Comparison of ENCODE assay signal across 19 mouse cellular contexts in the genomic region with DNA sequence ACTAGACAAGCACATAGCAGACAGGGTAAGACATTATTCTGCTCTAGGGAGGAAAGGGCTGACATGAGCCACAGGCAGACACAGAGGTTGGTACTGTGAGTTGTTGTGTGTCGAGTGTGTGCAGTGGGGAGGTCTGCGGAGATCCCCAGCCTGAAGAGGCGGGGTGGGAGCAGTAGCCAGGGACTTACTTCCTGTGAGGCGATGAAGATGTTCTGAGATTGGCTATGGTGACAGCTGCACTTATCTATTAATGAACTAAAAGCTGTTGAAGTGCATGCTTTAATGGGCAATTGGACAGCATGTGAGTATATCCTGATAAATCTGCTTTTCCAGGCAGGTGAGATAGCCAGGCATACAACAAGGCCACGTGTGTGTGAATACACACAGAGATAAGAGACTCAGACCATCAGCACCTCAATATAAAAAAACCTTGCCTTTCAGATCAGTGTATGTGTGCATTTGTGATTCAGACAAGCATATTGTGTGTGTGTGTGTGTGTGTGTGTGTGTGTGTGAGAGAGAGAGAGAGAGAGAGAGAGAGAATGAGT.
"Had no signal": no experiment of that assay in that cellular context is flagged by ENCODE, and none has a peak within 500 bp of the region (broad histone marks: within the 10 kb centered on the region; RNA-seq: fewer than 3 reads in every experiment).

No protein-coding gene starts in this region.

- H3K4me3 ChIP-seq: layer of hippocampus, adult 2 months; left cerebral cortex, adult 2 months; limb, embryonic 12.5 days; limb, embryonic 15.5 days; lung, embryonic 15.5 days; megakaryocyte, embryonic 14.5 days had no signal

- H3K4me1 ChIP-seq: megakaryocyte, embryonic 14.5 days had no signal

- H3K9me3 ChIP-seq: limb, embryonic 12.5 days; limb, embryonic 15.5 days; lung, embryonic 15.5 days had no signal

- H3K27ac ChIP-seq: kidney, postnatal 0 days; layer of hippocampus, adult 2 months; left cerebral cortex, adult 2 months; limb, embryonic 12.5 days; limb, embryonic 15.5 days; lung, embryonic 15.5 days had no signal

- H3K36me3 ChIP-seq: limb, embryonic 12.5 days; limb, embryonic 15.5 days; lung, embryonic 15.5 days had no signal

- ATAC-seq: intestine, postnatal 0 days had no signal

- H3K27me3 ChIP-seq: limb, embryonic 12.5 days; limb, embryonic 15.5 days; lung, embryonic 15.5 days had no signal

- H3K9ac ChIP-seq: limb, embryonic 12.5 days; limb, embryonic 15.5 days; lung, embryonic 15.5 days had no signal

- H3K4me2 ChIP-seq: limb, embryonic 12.5 days; limb, embryonic 15.5 days; lung, embryonic 15.5 days; midbrain, embryonic 11.5 days had no signal

- DNase-seq: kidney, adult 2 months; kidney, postnatal 25 days; layer of hippocampus, adult 9-11 months; layer of hippocampus, postnatal 36 days; lung, adult 18-20 months; lung, postnatal 10 days; lung, postnatal 36 days; midbrain, embryonic 14.5 days; thymus, adult 2 months; thymus, postnatal 14 days had no signal
